In genomic region chr2:115082292-115082809, GRCm38 (mm10) we compare ENCODE assay signal across 22 mouse cellular contexts.
A peak's percentile ranks its signal among the peaks of the same experiment; 100 is the strongest.
DNase-seq lines count a peak whose midpoint lies in the region; ATAC-seq and TF ChIP-seq lines count a peak whose summit lies in the region.
"Had no signal": no experiment of that assay in that cellular context is flagged by ENCODE, and none has a peak within 500 bp of the region (broad histone marks: within the 10 kb centered on the region; RNA-seq: fewer than 3 reads in every experiment).

No protein-coding gene starts in this region.

- 0 out of 2 replicates have a peak, but pooled peaks have one; percentile 6 for ATAC-seq in intestine, embryonic 15.5 days
- no peak for ATAC-seq in intestine, embryonic 16.5 days
- peak; percentile 45; the same call in 1 of the 2 replicates for ATAC-seq in lung, embryonic 16.5 days (ENCODE audit: low read depth)
- ATAC-seq in kidney, postnatal 0 days (replicated peaks; ENCODE audit: low FRiP score, low read depth): no peak
- no peak for ATAC-seq in stomach, embryonic 15.5 days (ENCODE audit: insufficient read depth, low FRiP score, low read depth)
- ATAC-seq: hindbrain, embryonic 16.5 days; intestine, postnatal 0 days; midbrain, embryonic 15.5 days had no signal

- H3K4me3 ChIP-seq in intestine, embryonic 15.5 days (replicated peaks): no peak overlapping the region
- H3K4me3 ChIP-seq in intestine, embryonic 16.5 days (ENCODE audit: low read length): no peak overlapping the region
- no peak overlapping the region for H3K4me3 ChIP-seq in lung, embryonic 16.5 days (ENCODE audit: low read length)
- H3K4me3 ChIP-seq in kidney, postnatal 0 days (replicated peaks; ENCODE audit: low read depth, low read length): no peak overlapping the region
- H3K4me3 ChIP-seq in stomach, embryonic 15.5 days (replicated peaks): no peak overlapping the region
- H3K4me3 ChIP-seq: gastrocnemius, adult 2 months; hindbrain, embryonic 10.5 days; limb, embryonic 15.5 days; liver, embryonic 15.5 days; midbrain, embryonic 15.5 days; myocyte; neural tube, embryonic 13.5 days had no signal

- H3K4me1 ChIP-seq in intestine, embryonic 15.5 days (replicated peaks): no peaks in the 10 kb centered on the region
- H3K4me1 ChIP-seq in intestine, embryonic 16.5 days (ENCODE audit: control insufficient read depth, insufficient read depth, low read length): no peaks in the 10 kb centered on the region
- no peaks in the 10 kb centered on the region for H3K4me1 ChIP-seq in lung, embryonic 16.5 days (replicated peaks; ENCODE audit: control insufficient read depth, insufficient read depth, low read length)
- H3K4me1 ChIP-seq in kidney, postnatal 0 days (replicated peaks; ENCODE audit: insufficient read depth, low read length): no peaks in the 10 kb centered on the region
- H3K4me1 ChIP-seq in stomach, embryonic 15.5 days: 0 out of 2 replicates have a peak, but pooled peaks cover 3% of the 10 kb centered on the region
- H3K4me1 ChIP-seq: hindbrain, embryonic 10.5 days; limb, embryonic 15.5 days; liver, embryonic 15.5 days; midbrain, embryonic 15.5 days; neural tube, embryonic 13.5 days had no signal

- 56% methylated on average over 6 of the region's 6 CpGs for WGBS in intestine, embryonic 15.5 days
- 64% methylated on average over 6 of the region's 6 CpGs for WGBS in intestine, embryonic 16.5 days
- 62% methylated on average over 6 of the region's 6 CpGs for WGBS in lung, embryonic 16.5 days
- WGBS in kidney, postnatal 0 days: 38% methylated on average over 6 of the region's 6 CpGs
- WGBS in stomach, embryonic 15.5 days: 50% methylated on average over 6 of the region's 6 CpGs

- TF ChIP-seq CTCF in kidney, postnatal 0 days (IDR thresholded peaks at IDR 0.05; ENCODE audit: low read depth): no peak

- DNase-seq in lung, postnatal 14 days: no peak
- peak; percentile 74 for DNase-seq in kidney, postnatal 0 days (ENCODE audit: low spot score)
- DNase-seq in ovary, postnatal 10 days (ENCODE audit: low spot score): no peak
- DNase-seq: cerebellum, adult 18-20 months; cerebellum, postnatal 14 days; gastrocnemius, adult 2 months; left cerebral cortex, postnatal 4 days; thymus, adult 18-20 months; thymus, postnatal 4 days had no signal

- no peaks in the 10 kb centered on the region for H3K36me3 ChIP-seq in intestine, embryonic 15.5 days
- H3K36me3 ChIP-seq in intestine, embryonic 16.5 days (ENCODE audit: control insufficient read depth, insufficient read depth, low read length): no peaks in the 10 kb centered on the region
- no peaks in the 10 kb centered on the region for H3K36me3 ChIP-seq in lung, embryonic 16.5 days (ENCODE audit: control insufficient read depth, insufficient read depth, low read length)
- no peaks in the 10 kb centered on the region for H3K36me3 ChIP-seq in kidney, postnatal 0 days (ENCODE audit: insufficient read depth, low read length)
- H3K36me3 ChIP-seq in stomach, embryonic 15.5 days: no peaks in the 10 kb centered on the region
- H3K36me3 ChIP-seq: hindbrain, embryonic 10.5 days; limb, embryonic 15.5 days; liver, embryonic 15.5 days; midbrain, embryonic 15.5 days; neural tube, embryonic 13.5 days had no signal

- no peak overlapping the region for H3K4me2 ChIP-seq in intestine, embryonic 15.5 days (replicated peaks)
- H3K4me2 ChIP-seq in intestine, embryonic 16.5 days (ENCODE audit: low read depth, low read length): no peak overlapping the region
- H3K4me2 ChIP-seq in lung, embryonic 16.5 days (ENCODE audit: low read depth, low read length): no peak overlapping the region
- H3K4me2 ChIP-seq in kidney, postnatal 0 days (ENCODE audit: low read length): no peak overlapping the region
- no peak overlapping the region for H3K4me2 ChIP-seq in stomach, embryonic 15.5 days
- H3K4me2 ChIP-seq: heart, embryonic 11.5 days; limb, embryonic 15.5 days; liver, embryonic 15.5 days; midbrain, embryonic 15.5 days; neural tube, embryonic 13.5 days had no signal

- H3K27me3 ChIP-seq in intestine, embryonic 15.5 days (replicated peaks): no peaks in the 10 kb centered on the region
- H3K27me3 ChIP-seq in intestine, embryonic 16.5 days (replicated peaks; ENCODE audit: control insufficient read depth, insufficient read depth, low read length): no peaks in the 10 kb centered on the region
- no peaks in the 10 kb centered on the region for H3K27me3 ChIP-seq in lung, embryonic 16.5 days (ENCODE audit: control insufficient read depth, insufficient read depth, low read depth, low read length)
- H3K27me3 ChIP-seq in kidney, postnatal 0 days (ENCODE audit: insufficient read depth, low read length): no peaks in the 10 kb centered on the region
- H3K27me3 ChIP-seq in stomach, embryonic 15.5 days (replicated peaks): no peaks in the 10 kb centered on the region
- H3K27me3 ChIP-seq: limb, embryonic 15.5 days; liver, embryonic 15.5 days; midbrain, embryonic 15.5 days; neural tube, embryonic 13.5 days had no signal

- no peak overlapping the region for H3K9ac ChIP-seq in intestine, embryonic 15.5 days
- H3K9ac ChIP-seq in intestine, embryonic 16.5 days (ENCODE audit: low read depth, low read length): no peak overlapping the region
- H3K9ac ChIP-seq in lung, embryonic 16.5 days (ENCODE audit: low read length): no peak overlapping the region
- H3K9ac ChIP-seq in kidney, postnatal 0 days (ENCODE audit: low read depth, low read length): no peak overlapping the region
- H3K9ac ChIP-seq in stomach, embryonic 15.5 days: no peak overlapping the region
- H3K9ac ChIP-seq: limb, embryonic 15.5 days; liver, embryonic 15.5 days; midbrain, embryonic 15.5 days; neural tube, embryonic 13.5 days had no signal

- H3K9me3 ChIP-seq in intestine, embryonic 15.5 days: no peaks in the 10 kb centered on the region
- H3K9me3 ChIP-seq in intestine, embryonic 16.5 days (ENCODE audit: control insufficient read depth, low read length): no peaks in the 10 kb centered on the region
- H3K9me3 ChIP-seq in lung, embryonic 16.5 days (ENCODE audit: control insufficient read depth, low read length): no peaks in the 10 kb centered on the region
- H3K9me3 ChIP-seq in kidney, postnatal 0 days (replicated peaks; ENCODE audit: low read length): no peaks in the 10 kb centered on the region
- H3K9me3 ChIP-seq in stomach, embryonic 15.5 days: no peaks in the 10 kb centered on the region
- H3K9me3 ChIP-seq: hindbrain, embryonic 10.5 days; limb, embryonic 15.5 days; liver, embryonic 15.5 days; midbrain, embryonic 15.5 days; neural tube, embryonic 13.5 days had no signal

- no peak overlapping the region for H3K27ac ChIP-seq in intestine, embryonic 15.5 days
- H3K27ac ChIP-seq in intestine, embryonic 16.5 days (ENCODE audit: low read length): no peak overlapping the region
- H3K27ac ChIP-seq in lung, embryonic 16.5 days (ENCODE audit: low read length): 0 out of 2 replicates have a peak overlapping the region, but pooled peaks have one; percentile 10
- H3K27ac ChIP-seq in kidney, postnatal 0 days: peak overlapping the region; percentile 27
- H3K27ac ChIP-seq in stomach, embryonic 15.5 days: 0 out of 2 replicates have a peak overlapping the region, but pooled peaks have one; percentile 13
- H3K27ac ChIP-seq: gastrocnemius, adult 2 months; hindbrain, embryonic 10.5 days; limb, embryonic 15.5 days; liver, embryonic 15.5 days; midbrain, embryonic 15.5 days; neural tube, embryonic 13.5 days had no signal

Comparison
In these comparisons a context has a peak if more than half of its experiments do, and no peak if none do; other contexts are left out.
1. ATAC-seq: peak in intestine, embryonic 15.5 days (single experiment) and lung, embryonic 16.5 days (single experiment); none in intestine, embryonic 16.5 days (single experiment), kidney, postnatal 0 days (single experiment) and stomach, embryonic 15.5 days (single experiment).
2. H3K27ac ChIP-seq: peak in lung, embryonic 16.5 days (single experiment), kidney, postnatal 0 days (single experiment) and stomach, embryonic 15.5 days (single experiment); none in intestine, embryonic 15.5 days (single experiment) and intestine, embryonic 16.5 days (single experiment).